Mouse (Mus musculus): Measurements from ENCODE around the gene Bri3.

The Bri3 gene

GRCm38 (mm10) chr5:144243901-144244487 is at the start of gene Bri3:
Bri3 (plus strand) TSS chr5:144244437.
- DNase-seq (ENCODE audit: low spot score), result no peak

GRCm38 (mm10) chr5:144195567-144195966 is 48.7 kb upstream of the Bri3 start:
- DNase-seq (ENCODE audit: low spot score), result no peak

GRCm38 (mm10) chr5:144200616-144201015 is 43.6 kb upstream of the Bri3 start:
- DNase-seq (ENCODE audit: low spot score), result no peak

GRCm38 (mm10) chr5:144202430-144202829 is 41.8 kb upstream of the Bri3 start:
- DNase-seq (ENCODE audit: low spot score), result no peak

GRCm38 (mm10) chr5:144203398-144203959 is 40.8 kb upstream of the Bri3 start:
- no peak for DNase-seq (ENCODE audit: low spot score)

DNA sequence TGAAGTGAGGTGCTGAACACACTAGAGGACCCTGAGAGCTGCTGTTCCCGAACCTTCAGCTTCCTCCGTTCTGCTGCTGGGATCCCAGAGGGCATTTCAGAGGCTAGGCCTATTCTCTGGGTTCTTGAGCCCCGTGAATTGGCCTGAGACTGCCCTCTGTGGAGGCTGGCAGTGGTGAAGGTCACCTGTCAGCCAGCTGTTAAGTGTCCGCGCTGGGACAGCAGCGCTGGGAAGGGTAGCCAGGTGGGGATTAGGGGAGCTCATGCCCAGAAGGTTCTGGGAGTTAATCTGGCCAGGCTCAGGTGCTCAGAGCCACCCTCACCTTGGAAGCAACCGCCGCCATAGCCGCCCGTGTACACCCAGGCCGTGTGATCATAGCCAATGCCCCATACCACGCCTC is 39.9 kb upstream of the Bri3 start:
- DNase-seq (ENCODE audit: low spot score), result no peak

- no peak for DNase-seq (ENCODE audit: low spot score)
Observed at GRCm38 (mm10) chr5:144204911-144205310, 39.3 kb upstream of the Bri3 start.

- DNase-seq (ENCODE audit: low spot score), result no peak
Observed at GRCm38 (mm10) chr5:144206069-144206468, 38.2 kb upstream of the Bri3 start.

- DNase-seq (ENCODE audit: low spot score), result peak; percentile 59
Observed at GRCm38 (mm10) chr5:144207478-144207877, 36.8 kb upstream of the Bri3 start.

- no peak for DNase-seq (ENCODE audit: low spot score)
Observed at GRCm38 (mm10) chr5:144214453-144214852, 29.8 kb upstream of the Bri3 start.

- DNase-seq (ENCODE audit: low spot score), result no peak
Observed at GRCm38 (mm10) chr5:144215992-144216391, 28.2 kb upstream of the Bri3 start.

- DNase-seq (ENCODE audit: low spot score), result no peak
Observed at GRCm38 (mm10) chr5:144218061-144218460, 26.2 kb upstream of the Bri3 start.

- DNase-seq (ENCODE audit: low spot score), result no peak
Observed at GRCm38 (mm10) chr5:144219306-144219705, 24.9 kb upstream of the Bri3 start.

DNA sequence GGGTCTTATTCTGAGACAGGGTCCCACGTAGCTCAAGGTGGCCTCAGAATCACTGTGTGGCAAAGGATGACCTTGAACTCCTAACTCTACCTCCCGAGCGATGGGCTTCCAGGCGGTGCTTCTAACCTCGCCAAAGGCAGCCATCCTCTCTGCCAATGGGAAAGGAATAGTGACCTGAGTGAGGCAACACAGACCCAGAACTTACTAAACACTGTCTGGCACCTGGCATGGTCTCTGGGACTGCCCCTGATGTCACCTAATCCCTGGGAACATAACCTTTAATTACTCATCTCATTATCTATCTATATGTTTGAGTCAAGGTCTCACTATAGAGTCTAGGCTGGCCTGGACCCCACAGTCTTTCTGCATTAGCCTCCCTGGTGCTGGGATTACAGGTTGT is 24.3 kb upstream of the Bri3 start:
- no peak for DNase-seq (ENCODE audit: low spot score)

DNA sequence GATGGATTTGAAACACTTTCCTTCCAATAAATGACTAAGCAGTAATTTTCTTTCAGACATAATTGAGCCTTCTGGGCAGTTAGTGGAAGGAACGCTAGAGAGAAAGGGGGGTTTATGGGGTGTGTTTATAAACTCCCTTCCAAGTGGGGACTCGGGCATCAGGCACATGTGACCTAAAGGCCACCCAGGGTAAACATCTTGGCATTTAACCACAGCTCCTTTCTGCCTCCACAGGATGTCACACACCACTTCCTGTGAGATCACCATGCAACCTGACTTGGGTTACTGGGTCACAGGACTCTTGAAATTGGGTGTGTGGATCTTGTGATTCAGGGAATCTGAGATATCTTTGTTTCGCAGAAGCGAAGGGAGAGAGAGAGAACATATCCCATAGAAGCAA is 22.9 kb upstream of the Bri3 start:
- DNase-seq (ENCODE audit: low spot score), result no peak

DNA sequence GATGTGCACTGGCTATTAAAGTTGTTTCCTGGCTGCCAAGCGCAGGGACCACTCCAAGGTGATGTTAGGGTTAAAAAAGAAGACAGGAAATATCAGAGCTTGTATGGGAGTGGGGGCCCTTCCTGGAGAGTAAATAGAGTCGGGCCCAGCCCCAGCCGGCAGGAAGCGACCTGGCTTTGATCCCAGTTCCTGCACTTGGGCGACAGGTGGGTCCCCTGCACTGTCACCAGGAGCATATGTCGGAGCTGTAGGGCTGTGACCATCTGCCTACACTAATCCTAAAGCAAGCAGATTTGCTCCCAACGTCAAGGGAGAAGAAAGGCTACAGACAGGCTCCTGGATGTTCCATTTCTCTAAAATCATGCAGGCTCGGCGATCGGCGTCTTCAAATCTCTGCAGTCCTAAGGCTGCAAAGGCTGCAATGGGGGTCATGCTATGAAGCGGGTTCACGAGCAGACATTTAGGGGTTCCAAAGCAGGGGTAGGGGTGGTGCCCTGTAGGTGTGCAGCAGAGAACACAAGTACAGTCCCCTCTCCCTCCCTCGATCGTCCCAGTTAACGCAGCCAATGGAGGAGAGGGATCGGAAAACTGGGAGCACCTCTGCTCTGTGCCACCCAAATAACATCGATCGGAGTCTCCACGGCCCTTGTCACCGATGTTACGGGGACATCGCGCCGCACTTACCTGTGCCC is 21.3 kb upstream of the Bri3 start:
- DNase-seq (ENCODE audit: low spot score), result peak; percentile 36

- DNase-seq (ENCODE audit: low spot score), result peak; percentile 94
Observed at GRCm38 (mm10) chr5:144223503-144223862, 20.8 kb upstream of the Bri3 start, which contains the start of gene Tecpr1. Tecpr1 (minus strand) TSS chr5:144223615.

DNA sequence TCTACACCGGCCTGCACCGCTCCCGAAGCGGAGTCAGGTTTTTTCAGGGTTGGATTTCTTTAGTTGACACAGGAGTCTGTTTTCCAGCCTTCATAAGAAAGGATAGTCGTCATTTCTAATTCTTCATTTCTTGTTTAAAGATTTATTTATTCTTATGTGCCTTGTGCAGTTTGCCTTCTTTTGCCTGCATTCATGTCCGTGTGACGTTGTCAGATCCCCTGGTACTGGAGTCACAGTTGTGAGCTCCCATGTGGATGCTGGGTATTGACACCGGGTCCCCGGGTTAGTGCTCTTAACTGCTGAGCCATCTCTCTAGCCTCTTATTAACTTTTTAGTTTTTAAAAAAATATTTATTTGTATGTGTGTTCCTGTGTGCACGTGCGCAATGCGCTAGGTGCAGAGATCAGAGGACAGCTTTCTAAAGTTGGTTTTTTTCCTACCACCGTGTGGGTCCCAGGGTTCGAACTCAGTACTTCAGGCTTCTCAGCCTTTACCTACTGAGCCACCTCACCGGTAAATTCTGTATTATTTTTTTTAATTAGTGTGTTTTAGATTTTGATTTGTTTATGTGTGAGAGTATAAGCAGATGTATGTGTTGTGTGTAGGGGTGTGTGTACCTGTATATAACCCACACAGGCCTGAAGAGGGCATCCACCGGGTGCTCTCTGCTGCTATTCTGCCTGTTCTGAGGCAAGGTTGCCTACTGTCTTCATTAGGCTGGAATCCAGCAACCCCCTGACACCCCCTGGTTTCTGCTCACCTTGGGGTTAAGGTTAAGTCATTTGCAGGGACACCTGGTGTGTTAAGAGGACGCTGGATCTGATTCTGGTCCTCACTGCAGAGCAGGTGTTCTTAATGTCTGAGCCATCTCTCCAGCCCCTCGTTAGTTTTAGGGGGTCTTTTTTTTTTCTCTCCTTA is 20.1 kb upstream of the Bri3 start:
- no peak for DNase-seq (ENCODE audit: low spot score)

DNA sequence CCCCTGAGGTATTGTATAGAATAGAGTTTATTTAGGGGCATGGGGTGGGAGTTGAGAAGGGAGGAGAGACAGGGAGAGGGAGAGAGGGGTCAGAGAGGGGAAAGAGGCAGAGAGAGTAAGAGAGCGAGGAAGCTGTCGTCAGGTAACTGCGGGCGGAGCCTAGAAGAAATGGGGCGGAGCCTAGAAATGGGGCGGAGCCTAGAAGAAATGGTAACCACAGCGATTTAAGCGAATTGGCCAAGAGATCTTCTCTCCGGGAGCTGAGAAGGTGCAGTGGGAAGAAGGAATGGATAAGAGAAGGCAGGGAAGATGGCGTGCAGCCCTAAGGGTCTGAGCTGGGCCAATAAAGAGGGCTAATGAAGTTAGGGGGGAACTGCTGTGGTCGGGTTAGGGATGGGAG is 18.0 kb upstream of the Bri3 start:
- no peak for DNase-seq (ENCODE audit: low spot score)

GRCm38 (mm10) chr5:144230216-144230615 is 14.0 kb upstream of the Bri3 start:
- no peak for DNase-seq (ENCODE audit: low spot score)

GRCm38 (mm10) chr5:144231410-144231809 is 12.8 kb upstream of the Bri3 start:
- no peak for DNase-seq (ENCODE audit: low spot score)

DNA sequence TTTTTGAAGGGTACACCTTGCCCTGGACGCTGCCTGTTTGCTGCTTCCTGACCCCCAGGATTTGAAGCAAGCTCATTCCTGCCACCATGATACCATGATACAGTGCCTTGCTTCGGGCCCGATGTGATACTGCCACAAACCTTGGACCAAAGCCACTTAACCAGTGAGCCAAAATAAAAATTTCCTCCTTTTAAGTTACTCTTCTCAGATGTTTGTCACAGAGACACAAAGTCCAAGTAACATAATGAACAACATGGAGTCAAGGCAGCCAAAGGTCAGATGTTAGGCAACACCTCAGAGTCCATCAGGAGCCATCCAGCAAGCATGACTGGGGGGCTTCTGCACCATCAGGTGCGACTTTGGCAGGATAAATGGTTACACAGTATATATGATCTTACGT is 11.7 kb upstream of the Bri3 start:
- no peak for DNase-seq (ENCODE audit: low spot score)

DNA sequence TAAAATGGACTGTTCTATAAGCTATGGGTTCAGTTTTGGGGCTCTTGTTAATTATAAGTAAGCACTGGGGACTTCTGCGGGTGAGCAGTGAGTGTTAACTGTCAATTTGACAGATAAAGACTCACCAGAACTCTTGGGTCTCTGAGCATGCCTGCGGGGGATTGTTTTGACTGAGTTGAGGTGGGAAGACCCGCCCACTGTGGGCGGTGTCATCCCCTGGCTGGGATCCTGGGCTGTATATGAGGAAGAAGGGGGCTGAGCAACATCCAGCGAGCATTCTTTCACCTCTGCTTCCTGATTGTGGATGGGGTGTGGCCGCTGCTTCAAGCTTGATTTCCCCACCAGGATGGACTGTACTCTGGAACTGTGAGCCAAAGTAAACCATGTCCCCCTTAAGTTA is 10.0 kb upstream of the Bri3 start:
- DNase-seq (ENCODE audit: low spot score), result no peak
